Mouse (Mus musculus): Measurements from ENCODE around the gene Kcnj14. TPM values are rescaled to one million over a fixed set of nuclear protein-coding genes. Genes with fewer than 3 reads are reported as not detected.
A peak's percentile ranks its signal among the peaks of the same experiment; 100 is the strongest.

The Kcnj14 gene
- polyA plus RNA-seq, 1 experiment from 2014 or later, result 0.73 TPM

- H3K4me2 ChIP-seq (replicated peaks), result no peak overlapping the region
- H3K36me3 ChIP-seq, result peaks cover 99% of the 10 kb centered on the region
- H3K27me3 ChIP-seq, result peaks cover 28% of the 10 kb centered on the region
- no peak for ATAC-seq
- H3K9ac ChIP-seq (replicated peaks), result no peak overlapping the region
- H3K4me1 ChIP-seq (replicated peaks), result peaks cover 14% of the 10 kb centered on the region
- WGBS, result 81% methylated on average over 17 of the region's 17 CpGs
- H3K4me3 ChIP-seq (replicated peaks), result no peak overlapping the region
- H3K27ac ChIP-seq, result no peak overlapping the region
- no peaks in the 10 kb centered on the region for H3K9me3 ChIP-seq
These were observed 32.7 kb downstream of the Kcnj14 start for GRCm38 (mm10) chr7:45791756-45792490.

GRCm38 (mm10) chr7:45790721-45791120 is 33.9 kb downstream of the Kcnj14 start:
- ATAC-seq, result no peak
- Histone ChIP-seq H3K27me3 (peaks cover 16% of the 10 kb centered on the region), H3K4me2 (replicated peaks) (no peak overlapping the region), H3K9ac (replicated peaks) (no peak overlapping the region), H3K36me3 (peaks cover 88% of the 10 kb centered on the region), H3K4me3 (replicated peaks) (no peak overlapping the region), H3K9me3 (no peaks in the 10 kb centered on the region), H3K27ac (no peak overlapping the region), H3K4me1 (replicated peaks) (peaks cover 22% of the 10 kb centered on the region)
- 82% methylated on average over 6 of the region's 6 CpGs for WGBS

- H3K27ac ChIP-seq, result no peak overlapping the region
- no peaks in the 10 kb centered on the region for H3K27me3 ChIP-seq
- no peak for ATAC-seq
- H3K36me3 ChIP-seq, result peaks cover 57% of the 10 kb centered on the region
- H3K9me3 ChIP-seq, result no peaks in the 10 kb centered on the region
- H3K4me2 ChIP-seq (replicated peaks), result peak overlapping the region; percentile 93
- H3K9ac ChIP-seq (replicated peaks), result 0 out of 2 replicates have a peak overlapping the region, but pooled peaks have one; percentile 94
- H3K4me1 ChIP-seq (replicated peaks), result peaks cover 36% of the 10 kb centered on the region
- peak overlapping the region; percentile 77 for H3K4me3 ChIP-seq (replicated peaks)
- 88% methylated on average over 22 of the region's 22 CpGs for WGBS
These were observed 36.9 kb downstream of the Kcnj14 start for GRCm38 (mm10) chr7:45787642-45788041.

- peak overlapping the region; percentile 93 for H3K4me2 ChIP-seq (replicated peaks)
These were observed 37.7 kb downstream of the Kcnj14 start for GRCm38 (mm10) chr7:45786661-45787413.

GRCm38 (mm10) chr7:45786136-45786578 is 38.4 kb downstream of the Kcnj14 start:
- WGBS, result 1% methylated on average over 14 of the region's 14 CpGs

More at GRCm38 (mm10) chr7:45786661-45787413, 37.7 kb downstream of the Kcnj14 start:
- peak overlapping the region; percentile 99 for H3K27ac ChIP-seq
- peaks cover 49% of the 10 kb centered on the region for H3K36me3 ChIP-seq
- 10% methylated on average over 17 of the region's 17 CpGs for WGBS
- H3K4me3 ChIP-seq (replicated peaks), result peak overlapping the region; percentile 77
- H3K9ac ChIP-seq (replicated peaks), result peak overlapping the region; percentile 94
- no peaks in the 10 kb centered on the region for H3K27me3 ChIP-seq
- peak; percentile 34 for ATAC-seq
- no peaks in the 10 kb centered on the region for H3K9me3 ChIP-seq
- peaks cover 36% of the 10 kb centered on the region for H3K4me1 ChIP-seq (replicated peaks)

GRCm38 (mm10) chr7:45785388-45786135 is 39.0 kb downstream of the Kcnj14 start:
- H3K4me1 ChIP-seq (replicated peaks), result peaks cover 36% of the 10 kb centered on the region
- peak; percentile 43 for ATAC-seq
- H3K27ac ChIP-seq, result peak overlapping the region; percentile 99
- H3K4me3 ChIP-seq (replicated peaks), result peak overlapping the region; percentile 77
- WGBS, result under 1% methylated on average over 37 of the region's 42 CpGs
- peaks cover 36% of the 10 kb centered on the region for H3K36me3 ChIP-seq
- peak overlapping the region; percentile 94 for H3K9ac ChIP-seq (replicated peaks)
- peak overlapping the region; percentile 93 for H3K4me2 ChIP-seq (replicated peaks)
- no peaks in the 10 kb centered on the region for H3K27me3 ChIP-seq
- H3K9me3 ChIP-seq, result no peaks in the 10 kb centered on the region

More at GRCm38 (mm10) chr7:45786136-45786578, 38.4 kb downstream of the Kcnj14 start:
- Histone ChIP-seq H3K4me1 (replicated peaks) (peaks cover 36% of the 10 kb centered on the region), H3K9ac (replicated peaks) (peak overlapping the region; percentile 94), H3K27me3 (no peaks in the 10 kb centered on the region), H3K27ac (peak overlapping the region; percentile 99), H3K4me3 (replicated peaks) (peak overlapping the region; percentile 77), H3K36me3 (peaks cover 42% of the 10 kb centered on the region), H3K4me2 (replicated peaks) (peak overlapping the region; percentile 93), H3K9me3 (no peaks in the 10 kb centered on the region)
- peak; percentile 53 for ATAC-seq

GRCm38 (mm10) chr7:45784524-45785372 is 39.8 kb downstream of the Kcnj14 start, which contains the start of gene Sult2b1:
Gene Sult2b1, minus strand, starts transcription at chr7:45784669.
- 15% methylated on average over 19 of the region's 20 CpGs for WGBS
- Histone ChIP-seq H3K36me3 (peaks cover 28% of the 10 kb centered on the region), H3K27ac (peak within 1 kb of the TSS; percentile 99), H3K27me3 (no peaks in the 10 kb centered on the region), H3K4me1 (replicated peaks) (peaks cover 36% of the 10 kb centered on the region), H3K9ac (replicated peaks) (peak within 1 kb of the TSS; percentile 94), H3K4me2 (replicated peaks) (peak within 1 kb of the TSS; percentile 93), H3K4me3 (replicated peaks) (peak within 1 kb of the TSS; percentile 77), H3K9me3 (no peaks in the 10 kb centered on the region)
- peak; percentile 65 for ATAC-seq

- H3K9me3 ChIP-seq, result no peaks in the 10 kb centered on the region
- peak; percentile 64 for ATAC-seq
- H3K27me3 ChIP-seq, result no peaks in the 10 kb centered on the region
- H3K4me2 ChIP-seq (replicated peaks), result peak within 1 kb of the TSS; percentile 93
- peak within 1 kb of the TSS; percentile 94 for H3K9ac ChIP-seq (replicated peaks)
- peak within 1 kb of the TSS; percentile 99 for H3K27ac ChIP-seq
- under 1% methylated on average over 38 of the region's 38 CpGs for WGBS
- H3K36me3 ChIP-seq, result peaks cover 17% of the 10 kb centered on the region
- peak within 1 kb of the TSS; percentile 77 for H3K4me3 ChIP-seq (replicated peaks)
- peaks cover 44% of the 10 kb centered on the region for H3K4me1 ChIP-seq (replicated peaks)
These were observed 41.0 kb downstream of the Kcnj14 start, which contains the start of gene Lmtk3 for GRCm38 (mm10) chr7:45783511-45784091. Gene Lmtk3, plus strand, starts transcription at chr7:45783738.

- whole genome bisulfite sequencing, result 79% methylated on average over 4 of the region's 4 CpGs
- peaks cover 35% of the 10 kb centered on the region for H3K4me1 ChIP-seq (replicated peaks)
- no peaks in the 10 kb centered on the region for H3K27me3 ChIP-seq
- ATAC-seq, result no peak
- no peak overlapping the region for H3K27ac ChIP-seq
- no peak overlapping the region for H3K4me3 ChIP-seq (replicated peaks)
- peaks cover 3% of the 10 kb centered on the region for H3K36me3 ChIP-seq
- H3K9me3 ChIP-seq, result no peaks in the 10 kb centered on the region
- H3K4me2 ChIP-seq (replicated peaks), result no peak overlapping the region
- no peak overlapping the region for H3K9ac ChIP-seq (replicated peaks)
These were observed 42.3 kb downstream of the Kcnj14 start for GRCm38 (mm10) chr7:45782271-45782670.

- 0 out of 2 replicates have a peak overlapping the region, but pooled peaks have one; percentile 1 for H3K4me3 ChIP-seq (replicated peaks)
- no peaks in the 10 kb centered on the region for H3K36me3 ChIP-seq
- peak overlapping the region; percentile 37 for H3K4me2 ChIP-seq (replicated peaks)
- H3K9ac ChIP-seq (replicated peaks), result peak overlapping the region; percentile 1
- H3K4me1 ChIP-seq (replicated peaks), result peaks cover 15% of the 10 kb centered on the region
- H3K9me3 ChIP-seq, result no peaks in the 10 kb centered on the region
- WGBS, result 23% methylated on average over 22 of the region's 22 CpGs
- H3K27ac ChIP-seq, result no peak overlapping the region
- no peaks in the 10 kb centered on the region for H3K27me3 ChIP-seq
- ATAC-seq, result no peak
These were observed 45.4 kb downstream of the Kcnj14 start for GRCm38 (mm10) chr7:45779081-45779641.
